Mouse (Mus musculus) MEL (cell line): ENCODE measurements around the gene Zbtb21. TPM values are rescaled to one million over a fixed set of nuclear protein-coding genes. Genes with fewer than 3 reads are reported as not detected.

Experiments
- DNase-seq: peaks from one replicate; pipeline ENCODE4 v3.0.0; 2011; ENCODE audit warnings: low read depth, low spot score
- H3K27ac ChIP-seq: 2 replicates; pipeline ENCODE4 v1.5.1; 2012; ENCODE audit warnings: low read depth, mild to moderate bottlenecking, control low read depth, low read length, moderate library complexity; ENCODE audit not compliant: control insufficient read depth
- H3K27me3 ChIP-seq, 2 experiments: fragments of 150-350 bp in 1 of 2; sonication (generic) in 1 of 2; 2 replicates each; pipeline ENCODE4 v1.6.1; 2012; ENCODE audit warnings: low read length in 2 of 2, mild to moderate bottlenecking in 2 of 2, improper control_type of control experiment in 1 of 2, moderate library complexity in 1 of 2; ENCODE audit not compliant: insufficient read depth in 2 of 2, control insufficient read depth in 1 of 2
- H3K36me3 ChIP-seq, 2 experiments: 2 replicates each; pipeline ENCODE4 v1.6.1; 2012 to 2014; ENCODE audit warnings: low read length in 2 of 2, improper control_type of control experiment in 1 of 2, inconsistent platforms in 1 of 2, mild to moderate bottlenecking in 1 of 2; ENCODE audit not compliant: insufficient read depth in 2 of 2, control insufficient read depth in 1 of 2
- H3K4me1 ChIP-seq, 2 experiments: fragments of 150-350 bp in 1 of 2; sonication (generic) in 1 of 2; 2 replicates each; pipeline ENCODE4 v1.6.1; 2012; ENCODE audit warnings: low read length in 2 of 2, improper control_type of control experiment in 1 of 2, mild to moderate bottlenecking in 1 of 2; ENCODE audit not compliant: insufficient read depth in 2 of 2, control insufficient read depth in 1 of 2
- H3K4me3 ChIP-seq, 2 experiments: fragments of 150-350 bp in 1 of 2; sonication (generic) in 1 of 2; 2 replicates each; pipeline ENCODE4 v1.5.1; 2012; ENCODE audit warnings: low read depth in 2 of 2, low read length in 2 of 2, mild to moderate bottlenecking in 2 of 2, moderate library complexity in 2 of 2, control low read depth in 1 of 2, improper control_type of control experiment in 1 of 2; ENCODE audit not compliant: control insufficient read depth in 1 of 2, insufficient read depth in 1 of 2
- H3K79me2 ChIP-seq: 2 replicates; pipeline ENCODE4 v1.6.1; 2012; ENCODE audit warnings: mild to moderate bottlenecking, low read length, moderate library complexity; ENCODE audit not compliant: control insufficient read depth, poor library complexity, insufficient read depth
- H3K9ac ChIP-seq: 2 replicates; pipeline ENCODE4 v1.6.1; 2012; ENCODE audit warnings: low read depth, mild to moderate bottlenecking, control low read depth, low read length, moderate library complexity; ENCODE audit not compliant: control insufficient read depth, poor library complexity, severe bottlenecking
- H3K9me3 ChIP-seq: fragments of 150-350 bp; sonication (generic); replicated peaks from 2 replicates; pipeline ENCODE4 v1.6.1; 2012; ENCODE audit warnings: mild to moderate bottlenecking, low read length, improper control_type of control experiment, moderate library complexity; ENCODE audit not compliant: insufficient read depth
- CHD1 ChIP-seq: IDR thresholded peaks from 2 replicates; pipeline ENCODE4 v1.6.1; 2012; ENCODE audit warnings: low read depth, mild to moderate bottlenecking, inconsistent platforms, low read length, improper control_type of control experiment
- ELF1 ChIP-seq: IDR thresholded peaks from 2 replicates; pipeline ENCODE4 v1.6.1; 2014; ENCODE audit warnings: low read depth, mild to moderate bottlenecking, inconsistent platforms, low read length, improper control_type of control experiment, moderate library complexity
- EP300 ChIP-seq, 2 experiments: IDR thresholded peaks; 2 replicates each; pipeline ENCODE4 v1.6.1; 2011; ENCODE audit warnings: improper control_type of control experiment in 2 of 2, low read length in 2 of 2, low read depth in 1 of 2, mild to moderate bottlenecking in 1 of 2
- GATA1 ChIP-seq: IDR thresholded peaks from 2 replicates; pipeline ENCODE4 v1.6.1; 2011; ENCODE audit warnings: low read depth, low read length, improper control_type of control experiment
- JUND ChIP-seq: IDR thresholded peaks from 2 replicates; pipeline ENCODE4 v1.6.1; 2011; ENCODE audit warnings: low read depth, mild to moderate bottlenecking, improper control_type of control experiment, low read length
- MAX ChIP-seq: IDR thresholded peaks from 2 replicates; pipeline ENCODE4 v1.6.1; 2011; ENCODE audit warnings: low read length, improper control_type of control experiment
- MAZ ChIP-seq: IDR thresholded peaks from 2 replicates; pipeline ENCODE4 v1.6.1; 2012; ENCODE audit warnings: low read depth, mild to moderate bottlenecking, inconsistent platforms, low read length, improper control_type of control experiment
- MEF2A ChIP-seq: IDR thresholded peaks from 2 replicates; pipeline ENCODE4 v1.6.1; 2014; ENCODE audit warnings: low read depth, mild to moderate bottlenecking, inconsistent platforms, low read length, improper control_type of control experiment; ENCODE audit not compliant: poor library complexity, insufficient replicate concordance, severe bottlenecking; ENCODE audit errors: extremely low read depth
- NELFE ChIP-seq: IDR thresholded peaks from 2 replicates; pipeline ENCODE4 v1.6.1; 2011; ENCODE audit warnings: low read depth, low read length, improper control_type of control experiment
- NRF1 ChIP-seq: IDR thresholded peaks from 2 replicates; pipeline ENCODE4 v1.6.1; 2014; ENCODE audit warnings: low read depth, mild to moderate bottlenecking, inconsistent platforms, low read length, improper control_type of control experiment, moderate library complexity; ENCODE audit not compliant: poor library complexity, insufficient read depth, severe bottlenecking
- POLR2AphosphoS2 ChIP-seq: IDR thresholded peaks from 2 replicates; pipeline ENCODE4 v1.6.1; 2011; ENCODE audit warnings: low read length, improper control_type of control experiment
- SMC3 ChIP-seq: IDR thresholded peaks from 2 replicates; pipeline ENCODE4 v1.6.1; 2011; ENCODE audit warnings: low read depth, low read length, improper control_type of control experiment
- TAL1 ChIP-seq: IDR thresholded peaks from 2 replicates; pipeline ENCODE4 v1.6.1; 2012; ENCODE audit warnings: mild to moderate bottlenecking, inconsistent platforms, low read length, moderate library complexity, mixed read lengths
- TCF12 ChIP-seq: IDR thresholded peaks from 2 replicates; pipeline ENCODE4 v1.6.1; 2014; ENCODE audit warnings: low read depth, mild to moderate bottlenecking, inconsistent platforms, low read length, improper control_type of control experiment, moderate library complexity
- ZC3H11A ChIP-seq: IDR thresholded peaks from 2 replicates; pipeline ENCODE4 v1.6.1; 2012; ENCODE audit warnings: low read depth, mild to moderate bottlenecking, inconsistent platforms, low read length, improper control_type of control experiment
- ZNF384 ChIP-seq: IDR thresholded peaks from 2 replicates; pipeline ENCODE4 v1.6.1; 2012; ENCODE audit warnings: low read depth, mild to moderate bottlenecking, inconsistent platforms, low read length, improper control_type of control experiment
- polyA plus RNA-seq, 2 experiments: library from polyadenylated mRNA; stranded (reverse) in 1 of 2; unstranded in 1 of 2; fragments of >175 nt in 1 of 2; fragments of >200 nt in 1 of 2; gene quantifications; 2 replicates each; pipeline versions ENCODE4 v1.2.1 to v1.2.4; 2012; ENCODE audit warnings: low replicate concordance in 2 of 2, low read depth in 1 of 2; ENCODE audit not compliant: insufficient read length in 2 of 2, insufficient read depth in 1 of 2, missing spikeins in 1 of 2
- total RNA-seq: library from RNA; depleted of rRNA; stranded (reverse); fragments of 300-350 nt; gene quantifications from 2 replicates; pipeline ENCODE4 v1.2.3, GENCODE M21; 2012

Zbtb21 gene
- total and polyA plus RNA-seq, 3 experiments, result 7.3 to 9.6 TPM; not detected in 1

GRCm38 (mm10) chr16:97927331-97927938 lies 35.0 kb downstream of the Zbtb21 start (continued):
- no peak for TF ChIP-seq NRF1

- peaks cover 0 to 25% of the 10 kb centered on the region in 2 experiments; a peak in 2 of 4 replicates for H3K36me3 ChIP-seq
- H3K9me3 ChIP-seq, result no peaks in the 10 kb centered on the region
- no peaks in the 10 kb centered on the region for H3K27me3 ChIP-seq
- H3K4me1 ChIP-seq, result peaks cover 28 to 36% of the 10 kb centered on the region in 2 experiments
- DNase-seq, result no peak
- TF ChIP-seq TCF12, result 0 out of 2 replicates have a peak, but pooled peaks have one; percentile 12
- TF ChIP-seq TAL1, result 0 out of 2 replicates have a peak, but pooled peaks have one; percentile 14
- TF ChIP-seq EP300 (IDR thresholded peaks at IDR 0.05; ENCODE audit: low read depth in 1 of 2, low read length in 2 of 2), result peak in 1 of 2 experiments; percentile 48; a peak in 2 of 4 replicates
- TF ChIP-seq CHD1, result no peak
- no peak overlapping the region for H3K27ac ChIP-seq
- H3K79me2 ChIP-seq, result peaks cover 4% of the 10 kb centered on the region
- no peak overlapping the region for H3K4me3 ChIP-seq
- no peak overlapping the region for H3K9ac ChIP-seq
Measured at GRCm38 (mm10) chr16:97926381-97926780, 36.0 kb downstream of the Zbtb21 start.

- Histone ChIP-seq H3K27ac (no peak overlapping the region), H3K4me1 (peaks cover 35 to 41% of the 10 kb centered on the region in 2 experiments), H3K36me3 (peaks cover 0 to 30% of the 10 kb centered on the region in 2 experiments; a peak in 2 of 4 replicates), H3K79me2 (peaks cover 4% of the 10 kb centered on the region), H3K27me3 (no peaks in the 10 kb centered on the region), H3K9me3 (no peaks in the 10 kb centered on the region), H3K9ac (no peak overlapping the region), H3K4me3 (no peak overlapping the region)
- TF ChIP-seq EP300 (IDR thresholded peaks at IDR 0.05; ENCODE audit: low read depth in 1 of 2, low read length in 2 of 2) (peak in 1 of 2 experiments; percentile 23; a peak in 2 of 4 replicates), SMC3 (no peak), ELF1 (no peak), CHD1 (no peak), GATA1 (peak; percentile 67; the same call in 1 of the 2 replicates), ZC3H11A (no peak)
- no peak for DNase-seq
Measured at GRCm38 (mm10) chr16:97925760-97926159, 36.7 kb downstream of the Zbtb21 start.

- H3K4me1 ChIP-seq, result peaks cover 38 to 45% of the 10 kb centered on the region in 2 experiments
Measured at GRCm38 (mm10) chr16:97923700-97924099, 38.7 kb downstream of the Zbtb21 start.

More at GRCm38 (mm10) chr16:97923700-97924099, 38.7 kb downstream of the Zbtb21 start:
- Histone ChIP-seq H3K79me2 (peaks cover 4% of the 10 kb centered on the region), H3K36me3 (peaks cover 0 to 35% of the 10 kb centered on the region in 2 experiments; a peak in 2 of 4 replicates), H3K27me3 (no peaks in the 10 kb centered on the region), H3K27ac (no peak overlapping the region), H3K9me3 (no peaks in the 10 kb centered on the region), H3K9ac (no peak overlapping the region), H3K4me3 (no peak overlapping the region)
- TF ChIP-seq POLR2AphosphoS2, result no peak
- no peak for TF ChIP-seq MAX
- no peak for TF ChIP-seq ZNF384
- TF ChIP-seq GATA1, result no peak
- TF ChIP-seq NELFE, result no peak
- TF ChIP-seq SMC3, result no peak
- no peak for TF ChIP-seq JUND
- TF ChIP-seq MEF2A, result no peak
- no peak for TF ChIP-seq MAZ
- no peak for DNase-seq
